Mouse (Mus musculus) embryonic fibroblast, embryonic 13.5 days (primary cell): ENCODE data around the gene Dolpp1.

Experiments used
- CTCF ChIP-seq: IDR thresholded peaks from 2 replicates; pipeline ENCODE4 v1.5.1; 2011; ENCODE audit warnings: mild to moderate bottlenecking, control low read depth, low read length, moderate library complexity, borderline replicate concordance; ENCODE audit not compliant: insufficient read depth
- POLR2A ChIP-seq: IDR thresholded peaks from 2 replicates; pipeline ENCODE4 v1.6.1; 2011; ENCODE audit warnings: low read depth, mild to moderate bottlenecking, control low read depth, low read length, moderate library complexity

DNA sequence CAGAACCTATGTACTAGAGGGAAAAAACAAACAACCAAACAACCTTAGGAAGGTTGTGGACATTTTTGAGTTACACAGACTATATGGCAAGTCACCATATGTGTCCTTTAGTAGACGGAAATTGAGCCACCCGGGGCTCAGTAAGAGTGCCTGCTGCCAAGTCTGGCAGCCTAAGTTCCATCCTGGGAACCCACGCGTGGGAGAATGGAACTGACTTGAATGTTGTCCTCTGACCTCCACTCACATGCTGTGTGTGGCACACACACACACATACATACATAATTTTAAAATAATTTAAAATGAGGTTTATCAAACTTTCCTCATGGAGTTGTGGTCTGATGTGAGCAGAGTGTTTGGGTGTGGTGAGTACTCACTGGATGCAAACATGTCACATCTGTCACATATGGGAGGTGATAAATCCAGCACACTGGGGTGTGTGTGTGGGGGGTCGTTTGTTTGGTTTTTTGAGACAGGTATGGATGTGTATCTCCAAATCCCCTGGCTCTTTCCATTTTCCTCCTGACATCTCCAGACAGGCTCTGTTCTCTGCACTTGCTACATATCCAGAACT, 25.6 kb downstream of the Dolpp1 start:
- no peak for TF ChIP-seq CTCF
- TF ChIP-seq POLR2A, result no peak
